Mouse (Mus musculus) stomach, postnatal 0 days (tissue): ENCODE results near the gene Ptprg. TPM values are rescaled to one million over a fixed set of nuclear protein-coding genes. Genes with fewer than 3 reads are reported as not detected.

ENCODE experiments used
- ATAC-seq: fragments of 200-750 bp; cut with Nextera tagmentation; 2 replicates; pipeline ENCODE4 v1.8.0; 2017; ENCODE audit not compliant: low FRiP score, low TSS enrichment
- DNase-seq: peaks from one replicate; pipeline ENCODE4 v3.0.0-alpha.2; 2016; ENCODE audit warnings: low spot score
- H3K27ac ChIP-seq: fragments of 300-500 bp; sonication (generic); replicated peaks from 2 replicates; pipeline ENCODE4 v1.5.1; 2014; ENCODE audit warnings: mild to moderate bottlenecking, control low read depth
- H3K27me3 ChIP-seq: fragments of 300-500 bp; sonication (generic); 2 replicates; pipeline ENCODE4 v1.6.1; 2014; ENCODE audit warnings: low read length; ENCODE audit not compliant: control insufficient read depth, insufficient read depth
- H3K36me3 ChIP-seq: fragments of 300-500 bp; sonication (generic); 2 replicates; pipeline ENCODE4 v1.6.1; 2014; ENCODE audit warnings: low read length, mixed read lengths; ENCODE audit not compliant: control insufficient read depth, insufficient read depth
- H3K4me1 ChIP-seq: fragments of 300-500 bp; sonication (generic); replicated peaks from 2 replicates; pipeline ENCODE4 v1.6.1; 2014; ENCODE audit warnings: antibody characterized with exemption; ENCODE audit not compliant: control insufficient read depth, insufficient read depth
- H3K4me2 ChIP-seq: fragments of 300-500 bp; sonication (generic); replicated peaks from 2 replicates; pipeline ENCODE4 v1.6.1; 2014; ENCODE audit warnings: low read depth, mild to moderate bottlenecking, control low read depth, moderate library complexity
- H3K4me3 ChIP-seq: fragments of 300-500 bp; sonication (generic); 2 replicates; pipeline ENCODE4 v1.5.1; 2014; ENCODE audit warnings: low read depth, low read length, control low read depth
- H3K9ac ChIP-seq: fragments of 300-500 bp; sonication (generic); 2 replicates; pipeline ENCODE4 v1.6.1; 2014; ENCODE audit warnings: mild to moderate bottlenecking, low read length, control low read depth, mixed read lengths
- H3K9me3 ChIP-seq: fragments of 300-500 bp; sonication (generic); 2 replicates; pipeline ENCODE4 v1.6.1; 2016; ENCODE audit warnings: low read length; ENCODE audit not compliant: control insufficient read depth
- CTCF ChIP-seq: IDR thresholded peaks from 2 replicates; pipeline ENCODE4 v1.5.1; 2016; ENCODE audit warnings: antibody characterized with exemption, low read depth, mild to moderate bottlenecking, moderate library complexity
- EP300 ChIP-seq: optimal IDR thresholded peaks from 2 replicates; pipeline ENCODE3; 2016; ENCODE audit warnings: antibody characterized with exemption
- WGBS: fragments of 180-500 bp; shearing (Covaris S2); extraction: QIAGEN DNeasy Blood & Tissue Kit; methylation state at CpG from one replicate; pipeline ENCODE4 v1.1.7; 2014; 5-methylcytosine and 5-hydroxymethylcytosine counted together
- polyA plus RNA-seq: library from polyadenylated mRNA; unstranded; fragments of >200 nt; fragmentation: Nextera tagmentation; extraction: Ambion mirVana; gene quantifications from 2 replicates; pipeline ENCODE4 v1.2.1, GENCODE M21; 2015

Gene Ptprg
- polyA plus RNA-seq, 1 experiment from 2014 or later: 6.2 TPM

GRCm38 (mm10) chr14:11682441-11682840 is 129.1 kb downstream of the Ptprg start:
- Histone ChIP-seq H3K4me3 (no peak overlapping the region), H3K27me3 (no peaks in the 10 kb centered on the region), H3K9ac (no peak overlapping the region), H3K4me2 (no peak overlapping the region; the same call in 1 of the 2 replicates), H3K4me1 (0 out of 2 replicates have a peak, but pooled peaks cover 6% of the 10 kb centered on the region), H3K27ac (no peak overlapping the region), H3K9me3 (no peaks in the 10 kb centered on the region), H3K36me3 (no peaks in the 10 kb centered on the region)
- DNase-seq: no peak
- ATAC-seq: no peak
- WGBS: 25% methylated on average over 3 of the region's 3 CpGs
- TF ChIP-seq CTCF: no peak

- no peaks in the 10 kb centered on the region for H3K27me3 ChIP-seq
- ATAC-seq (no peak), DNase-seq (no peak)
- no peak overlapping the region for H3K4me2 ChIP-seq
- WGBS: 42% methylated on average over 10 of the region's 10 CpGs
- no peak overlapping the region for H3K4me3 ChIP-seq
- H3K4me1 ChIP-seq: 0 out of 2 replicates have a peak, but pooled peaks cover 6% of the 10 kb centered on the region
- H3K9ac ChIP-seq: no peak overlapping the region
- H3K36me3 ChIP-seq: no peaks in the 10 kb centered on the region
- TF ChIP-seq CTCF (no peak), EP300 (no peak)
- H3K9me3 ChIP-seq: no peaks in the 10 kb centered on the region
- no peak overlapping the region for H3K27ac ChIP-seq
These were observed 130.2 kb downstream of the Ptprg start for GRCm38 (mm10) chr14:11683386-11684081.

GRCm38 (mm10) chr14:11684104-11684503 is 130.8 kb downstream of the Ptprg start:
- ATAC-seq: no peak

GRCm38 (mm10) chr14:11687541-11687940 is 134.2 kb downstream of the Ptprg start:
- Histone ChIP-seq H3K4me2 (no peak overlapping the region), H3K36me3 (no peaks in the 10 kb centered on the region), H3K9me3 (no peaks in the 10 kb centered on the region), H3K4me3 (no peak overlapping the region), H3K4me1 (0 out of 2 replicates have a peak, but pooled peaks cover 4% of the 10 kb centered on the region), H3K9ac (no peak overlapping the region), H3K27me3 (no peaks in the 10 kb centered on the region), H3K27ac (no peak overlapping the region)
- WGBS: 96% methylated on average over 1 of the region's 1 CpGs
- DNase-seq (no peak), ATAC-seq (no peak)
- no peak for TF ChIP-seq EP300
- no peak for TF ChIP-seq CTCF

More at GRCm38 (mm10) chr14:11684104-11684503, 130.8 kb downstream of the Ptprg start:
- Histone ChIP-seq H3K4me1 (0 out of 2 replicates have a peak, but pooled peaks cover 6% of the 10 kb centered on the region), H3K9ac (no peak overlapping the region), H3K4me2 (no peak overlapping the region), H3K36me3 (no peaks in the 10 kb centered on the region), H3K9me3 (no peaks in the 10 kb centered on the region), H3K27me3 (no peaks in the 10 kb centered on the region), H3K4me3 (no peak overlapping the region), H3K27ac (no peak overlapping the region)
- 46% methylated on average over 2 of the region's 2 CpGs for WGBS
- TF ChIP-seq EP300: no peak
- TF ChIP-seq CTCF: no peak
- DNase-seq: no peak

GRCm38 (mm10) chr14:11688142-11688541 is 134.8 kb downstream of the Ptprg start:
- no peak for TF ChIP-seq CTCF
- Histone ChIP-seq H3K36me3 (no peaks in the 10 kb centered on the region), H3K9me3 (no peaks in the 10 kb centered on the region), H3K9ac (no peak overlapping the region), H3K4me1 (0 out of 2 replicates have a peak, but pooled peaks cover 3% of the 10 kb centered on the region), H3K4me2 (no peak overlapping the region), H3K27me3 (no peaks in the 10 kb centered on the region), H3K27ac (no peak overlapping the region), H3K4me3 (no peak overlapping the region)
- ATAC-seq (no peak), DNase-seq (no peak)
- 87% methylated on average over 6 of the region's 6 CpGs for WGBS

GRCm38 (mm10) chr14:11690066-11690465 is 136.7 kb downstream of the Ptprg start:
- WGBS: 89% methylated on average over 1 of the region's 1 CpGs
- DNase-seq (no peak), ATAC-seq (no peak)
- no peak overlapping the region for H3K27ac ChIP-seq
- no peaks in the 10 kb centered on the region for H3K36me3 ChIP-seq
- H3K27me3 ChIP-seq: no peaks in the 10 kb centered on the region
- no peaks in the 10 kb centered on the region for H3K4me1 ChIP-seq
- H3K4me3 ChIP-seq: no peak overlapping the region
- TF ChIP-seq EP300 (no peak), CTCF (no peak)
- H3K9me3 ChIP-seq: no peaks in the 10 kb centered on the region
- no peak overlapping the region for H3K9ac ChIP-seq
- no peak overlapping the region for H3K4me2 ChIP-seq
